Mouse (Mus musculus) MN1 (cell line): Measurements from ENCODE around the gene Fat4.

ENCODE experiments used
- DNase-seq: peaks from one replicate; pipeline ENCODE4 v3.0.0-alpha.2; 2016; ENCODE audit warnings: low spot score

Fat4 gene

DNA sequence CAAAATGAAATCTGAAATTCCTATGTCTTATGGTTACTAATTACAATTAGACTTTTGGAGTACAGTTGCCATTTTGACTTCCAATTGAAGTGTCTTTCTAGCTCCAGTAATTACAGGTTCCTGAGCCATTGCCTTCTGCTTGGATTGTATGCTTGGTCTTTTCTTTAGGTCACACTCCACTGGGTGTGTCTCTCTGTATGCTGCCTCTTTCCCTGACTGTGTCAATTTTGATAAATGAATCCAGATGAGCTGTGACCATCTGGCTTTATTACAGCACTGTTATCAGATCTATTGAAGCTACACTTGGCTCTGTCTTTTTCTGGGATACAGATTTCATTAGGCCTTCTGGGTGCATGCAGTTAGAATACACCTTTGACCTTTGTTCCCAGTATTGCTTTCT, 80.7 kb downstream of the Fat4 start:
- DNase-seq: no peak

DNA sequence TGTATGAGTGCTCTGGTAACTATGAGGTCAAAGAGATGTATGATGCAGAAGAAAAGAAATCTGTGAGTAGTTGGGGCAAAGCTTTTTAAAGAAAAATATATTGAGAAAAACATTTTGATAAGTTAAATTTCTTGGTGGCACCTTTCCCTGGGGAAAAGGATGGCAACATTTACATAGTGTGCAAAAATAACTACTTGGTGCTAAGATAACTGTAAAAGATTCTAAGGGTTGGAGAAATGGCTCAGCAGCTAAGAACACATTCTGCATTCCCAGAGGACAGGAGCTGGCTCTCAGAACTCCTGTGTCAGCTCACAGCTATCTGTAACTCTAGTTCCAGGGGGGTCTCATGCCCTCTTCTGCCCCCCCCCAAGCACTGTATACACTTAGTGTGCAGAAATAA, 99.6 kb downstream of the Fat4 start:
- DNase-seq: no peak

DNA sequence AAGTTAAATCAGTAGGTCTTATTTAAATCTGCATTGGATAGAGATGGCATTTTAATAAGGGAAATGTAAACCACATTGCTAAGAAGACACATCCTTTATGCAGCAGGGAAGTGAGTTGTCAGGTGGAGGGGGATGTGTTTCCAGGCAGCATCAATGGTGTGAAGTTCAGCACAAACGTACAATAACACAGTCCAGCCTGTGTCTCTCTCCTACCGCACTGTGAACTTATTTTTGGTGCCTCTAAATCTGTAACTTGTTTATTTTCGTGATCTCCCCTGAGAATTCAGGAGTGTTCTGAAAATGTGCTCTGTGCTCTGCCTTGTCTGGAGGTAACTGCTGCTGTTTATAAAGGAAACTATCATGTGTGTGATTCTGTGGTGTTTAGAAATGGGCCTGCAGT, 102.4 kb downstream of the Fat4 start:
- DNase-seq: no peak

DNA sequence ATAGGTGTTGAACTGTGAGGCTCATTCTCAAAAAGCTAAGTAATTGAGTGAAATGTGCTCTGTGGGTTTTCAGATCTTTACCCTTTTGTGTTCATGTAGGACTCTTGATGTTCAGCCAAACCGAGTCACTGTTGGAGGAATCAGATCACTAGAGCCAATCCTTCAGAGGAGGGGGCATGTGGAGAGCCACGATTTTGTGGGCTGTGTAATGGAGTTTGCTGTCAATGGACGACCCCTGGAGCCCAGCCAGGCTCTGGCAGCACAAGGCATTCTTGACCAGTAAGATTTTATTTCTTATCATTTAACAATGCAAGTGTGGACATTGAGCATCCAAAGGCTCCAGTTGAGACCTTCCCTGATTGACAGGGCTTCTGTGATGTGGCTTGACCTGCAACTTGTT, 113.3 kb downstream of the Fat4 start:
- DNase-seq: no peak

DNA sequence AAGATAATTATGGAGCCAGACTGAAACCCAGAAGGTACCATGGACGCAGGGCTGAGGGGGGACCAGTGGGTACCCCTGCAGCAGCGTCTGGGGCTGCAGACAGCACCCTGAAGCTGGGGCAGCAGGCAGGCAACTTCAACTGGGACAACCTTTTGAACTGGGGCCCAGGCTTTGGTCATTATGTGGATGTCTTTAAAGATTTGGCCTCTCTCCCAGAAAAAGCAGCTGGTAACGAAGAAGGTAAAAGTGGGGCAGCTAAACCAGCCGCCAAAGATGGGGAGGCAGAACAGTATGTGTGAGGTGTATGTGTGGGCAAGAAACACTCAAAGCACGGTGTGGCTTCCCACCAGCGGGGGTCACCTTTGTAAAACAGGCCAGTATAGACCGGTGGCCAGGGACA, 123.8 kb downstream of the Fat4 start:
- no peak for DNase-seq

DNA sequence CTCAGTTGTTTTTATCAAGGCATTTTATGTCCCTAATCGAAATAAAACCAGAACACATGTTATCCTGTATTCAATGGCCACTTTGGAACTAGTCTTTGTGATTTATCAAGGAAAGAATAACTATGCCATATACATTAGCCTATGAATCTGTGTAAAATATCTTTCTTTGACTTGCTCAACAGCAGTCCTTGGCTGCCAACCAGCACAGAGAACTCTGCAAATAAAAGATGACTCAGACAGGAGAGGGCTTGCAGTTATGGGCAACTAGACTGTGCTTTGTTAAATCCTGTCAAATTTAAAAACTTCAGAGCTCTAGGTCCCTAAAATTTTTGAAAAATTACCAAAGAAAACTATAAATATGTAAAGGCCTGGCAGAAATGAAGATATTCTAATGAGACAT, 130.9 kb downstream of the Fat4 start:
- DNase-seq: no peak

DNA sequence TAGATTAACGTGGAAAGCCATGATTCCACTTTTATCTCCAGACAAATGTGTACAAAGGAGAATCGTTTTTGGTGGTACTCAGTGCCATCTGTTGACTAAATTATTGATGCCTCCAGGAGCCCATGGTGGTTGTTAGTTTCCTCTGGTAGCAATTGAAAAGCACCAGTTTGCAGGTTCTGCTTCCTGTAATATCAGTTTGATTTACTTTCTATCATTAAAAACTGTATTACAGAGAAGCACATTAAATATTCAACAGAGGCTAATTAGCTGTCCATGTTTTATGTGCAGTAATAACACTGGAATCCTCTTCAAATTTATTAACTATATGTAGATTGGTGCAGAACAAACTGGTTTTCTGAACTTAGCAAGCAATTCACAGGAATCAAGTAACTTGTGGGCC, 149.4 kb downstream of the Fat4 start:
- no peak for DNase-seq

DNA sequence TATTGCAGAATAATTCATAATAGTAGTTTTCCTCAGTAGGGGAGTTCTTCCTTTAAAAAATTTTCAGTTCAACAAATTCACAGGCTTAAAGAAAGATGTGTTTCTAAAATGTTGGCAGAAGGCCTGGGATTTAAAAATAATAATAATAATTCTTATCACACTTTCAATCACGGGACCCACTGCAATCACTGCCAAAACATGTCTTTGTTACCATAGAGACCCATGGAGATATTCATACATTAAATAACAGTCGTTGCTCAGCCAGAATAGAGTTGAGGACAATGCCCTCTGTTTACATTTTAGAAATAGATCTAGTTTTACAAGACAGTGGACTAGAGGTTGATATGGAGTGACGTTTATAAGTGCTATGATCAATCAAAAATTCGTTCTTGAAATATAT, 159.7 kb downstream of the Fat4 start:
- no peak for DNase-seq

DNA sequence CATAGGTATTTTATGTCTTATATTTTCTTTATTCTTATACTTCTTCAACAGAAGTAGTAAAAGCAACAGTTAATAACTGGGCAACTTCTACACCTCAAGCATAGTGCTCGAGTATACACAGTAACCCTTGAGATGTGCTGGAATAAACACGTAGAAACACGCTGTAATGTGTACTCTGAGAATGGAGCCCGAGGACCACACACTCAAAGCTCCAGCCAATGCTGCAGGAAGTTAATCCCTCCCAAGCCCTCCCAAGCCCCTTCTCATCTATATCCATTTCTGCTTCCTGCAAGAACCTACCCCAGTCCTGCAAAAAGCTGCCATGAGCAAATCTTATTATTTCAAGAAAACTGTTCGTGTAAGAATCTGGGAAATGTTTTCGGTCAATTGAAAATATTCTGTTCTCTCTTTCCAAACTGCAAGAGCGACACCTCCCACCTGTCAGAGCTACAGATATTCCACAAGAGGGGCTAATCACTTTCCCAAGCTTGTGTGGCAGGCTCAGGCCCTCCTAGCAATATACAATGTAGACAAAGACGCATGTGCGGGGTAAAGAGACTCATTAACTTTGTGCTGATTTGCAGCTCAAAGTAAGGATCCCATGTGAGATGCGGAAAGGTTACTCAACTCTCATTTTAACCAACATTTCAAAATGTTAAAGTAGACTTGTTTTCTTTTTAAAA, 161.0 kb downstream of the Fat4 start:
- DNase-seq: no peak

DNA sequence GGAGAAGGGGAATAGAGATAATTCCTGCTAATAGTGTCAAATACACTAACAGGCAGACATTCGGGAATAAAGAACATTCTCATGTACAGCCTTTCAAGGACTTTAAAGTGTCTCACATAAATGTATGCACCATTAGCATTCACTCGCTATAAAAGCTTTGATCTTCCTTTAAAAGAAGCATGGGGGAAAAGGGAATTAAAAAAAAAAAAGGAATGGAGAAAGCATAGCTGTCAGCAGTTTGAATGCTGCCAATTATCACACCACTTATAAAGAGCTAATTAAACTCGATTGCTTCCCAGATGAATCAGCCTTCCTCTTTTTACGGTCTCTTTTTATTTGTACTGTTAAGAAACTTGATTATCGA, 161.5 kb downstream of the Fat4 start:
- DNase-seq: no peak

DNA sequence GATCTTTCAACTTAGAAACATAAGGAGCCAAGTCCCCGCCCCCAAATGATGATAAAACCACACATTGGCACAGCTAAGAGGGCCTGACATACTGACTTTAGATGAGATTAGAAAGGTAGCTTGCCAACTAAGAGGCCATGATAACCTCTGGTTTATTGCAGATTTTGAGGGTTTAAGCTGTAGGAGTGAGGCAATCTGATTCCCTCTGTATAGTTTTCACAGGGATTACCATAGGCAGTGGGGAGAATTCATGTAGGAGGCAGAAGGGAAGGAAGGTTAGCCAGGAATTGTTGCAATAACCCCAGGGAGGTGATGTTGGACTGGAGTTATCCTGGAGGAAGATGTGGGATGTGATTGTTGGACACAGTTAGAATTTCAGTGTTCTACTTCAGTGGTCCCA, 163.4 kb downstream of the Fat4 start:
- DNase-seq: no peak

DNA sequence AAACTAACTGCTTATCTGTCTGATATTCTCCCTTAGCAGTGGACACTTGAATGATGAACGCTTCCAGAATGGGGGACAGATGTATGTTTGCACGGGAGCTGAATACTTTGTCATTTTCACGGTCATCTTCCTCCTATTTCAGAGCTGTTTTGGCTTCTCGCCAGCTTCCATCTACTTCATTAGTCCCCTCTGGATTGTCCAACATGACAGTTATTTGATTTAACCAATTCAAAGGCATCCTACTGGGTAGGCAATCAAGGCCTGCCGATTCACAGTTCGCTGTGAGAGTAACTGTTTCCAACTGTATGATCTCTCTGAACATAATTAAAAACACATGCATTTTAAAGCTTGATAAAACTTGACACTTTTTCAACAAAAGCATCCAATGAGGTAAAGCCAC, 166.3 kb downstream of the Fat4 start:
- no peak for DNase-seq
